Mouse (Mus musculus): ENCODE data around the gene Armh2. TPM values are rescaled to one million over a fixed set of nuclear protein-coding genes. Genes with fewer than 3 reads are reported as not detected.
A peak's percentile ranks its signal among the peaks of the same experiment; 100 is the strongest.
"Not testable (repeated sequence)": the region's sequence is repeated elsewhere in the genome, so short reads cannot be mapped to it uniquely, and the experiment has no call there.

Gene Armh2
- polyA plus RNA-seq, 1 experiment from 2014 or later, result not detected

DNA sequence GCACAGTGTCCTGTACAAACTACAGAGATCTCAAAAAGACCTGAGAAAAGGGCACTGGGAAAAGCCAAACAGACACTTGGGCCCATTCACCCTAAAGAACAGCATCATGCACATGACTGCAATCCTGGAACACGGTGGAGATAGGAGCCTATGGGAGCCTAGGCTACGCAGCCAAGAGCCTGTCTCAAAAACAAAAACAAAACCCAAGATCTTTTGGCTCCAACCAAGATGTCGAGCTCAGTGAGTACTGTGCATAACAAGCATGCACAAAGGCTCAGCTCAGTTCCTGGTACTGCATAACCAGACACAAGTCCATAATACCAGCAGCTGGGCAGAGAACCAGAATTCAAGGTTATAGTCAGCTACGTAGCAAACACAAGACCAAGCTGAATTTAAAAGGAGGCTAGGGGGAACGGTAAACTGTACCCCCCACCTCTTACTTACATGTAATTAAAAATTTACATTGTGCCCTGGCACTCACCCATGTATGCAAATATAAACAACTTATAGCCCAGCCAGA lies 19.4 kb downstream of the Armh2 start:
- no peak for ATAC-seq (ENCODE audit: insufficient number of reproducible peaks, insufficient read depth, low FRiP score, low TSS enrichment)
- peaks cover 17% of the 10 kb centered on the region for H3K36me3 ChIP-seq
- peak overlapping the region; percentile 59 for H3K4me2 ChIP-seq (replicated peaks)
- H3K9me3 ChIP-seq, result no peaks in the 10 kb centered on the region
- 69% methylated on average over 5 of the region's 5 CpGs for WGBS
- no peaks in the 10 kb centered on the region for H3K27me3 ChIP-seq
- peak overlapping the region; percentile 74; the same call in 1 of the 2 replicates for H3K9ac ChIP-seq
- H3K27ac ChIP-seq, result no peak overlapping the region
- peaks cover 9% of the 10 kb centered on the region for H3K4me1 ChIP-seq
- H3K4me3 ChIP-seq, result peak overlapping the region; percentile 78

- Histone ChIP-seq H3K4me1 (peaks cover 9% of the 10 kb centered on the region), H3K27ac (peak overlapping the region; percentile 63), H3K4me3 (peak overlapping the region; percentile 78), H3K4me2 (replicated peaks) (peak overlapping the region; percentile 59), H3K9me3 (no peaks in the 10 kb centered on the region), H3K36me3 (peaks cover 11% of the 10 kb centered on the region; the same call in 1 of the 2 replicates), H3K27me3 (no peaks in the 10 kb centered on the region), H3K9ac (peak overlapping the region; percentile 74)
- 6% methylated on average over 10 of the region's 10 CpGs for WGBS
- no peak for ATAC-seq (ENCODE audit: insufficient number of reproducible peaks, insufficient read depth, low FRiP score, low TSS enrichment)
Observed at GRCm38 (mm10) chr13:24761083-24761402, 20.0 kb downstream of the Armh2 start.

DNA sequence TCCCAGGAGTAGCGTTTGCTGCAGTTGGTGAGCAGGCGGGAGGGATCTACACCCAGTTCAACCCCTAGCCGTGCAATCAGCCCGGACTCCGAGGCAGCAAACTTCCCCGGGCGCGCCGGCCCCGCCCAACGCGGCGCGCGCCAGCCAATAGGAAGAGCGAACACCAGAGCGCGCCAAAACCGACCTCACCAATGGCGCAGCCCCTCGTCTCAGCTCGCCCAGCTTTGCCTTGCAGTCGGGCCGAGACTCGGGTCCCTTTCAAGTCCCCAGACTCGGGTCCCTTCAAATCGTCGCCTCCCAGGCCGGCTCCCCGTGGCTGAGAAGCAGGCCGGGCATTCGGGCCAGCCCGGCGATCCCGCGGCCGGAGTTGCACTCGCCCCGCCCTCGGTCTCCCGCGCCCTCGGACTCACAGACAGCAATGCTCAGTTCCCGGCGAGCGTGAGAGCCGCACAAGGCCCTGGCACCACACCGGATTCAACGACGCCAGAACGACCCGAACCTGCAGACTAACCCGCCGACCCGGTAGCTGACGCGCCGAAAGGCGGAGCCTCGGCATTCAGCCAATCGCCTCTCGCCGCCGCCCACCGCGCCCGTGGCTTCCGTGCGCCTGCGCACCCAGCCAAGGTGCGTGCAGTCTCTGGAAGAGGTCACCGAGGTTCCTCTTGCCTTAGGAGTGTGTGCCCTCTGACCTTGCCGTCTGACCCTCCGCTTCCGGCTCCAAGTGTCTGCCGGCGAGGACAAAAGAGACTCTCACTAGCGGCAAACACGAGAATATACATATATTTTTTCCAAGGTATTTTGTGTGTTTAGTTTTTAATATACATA lies 20.6 kb downstream of the Armh2 start, which contains the start of gene Gmnn:
Gene Gmnn, minus strand, starts transcription at position 521 of the 825 bp plus-strand sequence.
- H3K36me3 ChIP-seq, result peaks cover 11% of the 10 kb centered on the region; the same call in 1 of the 2 replicates
- peaks cover 9% of the 10 kb centered on the region for H3K4me1 ChIP-seq
- peak within 1 kb of the TSS; percentile 59 for H3K4me2 ChIP-seq (replicated peaks)
- no peaks in the 10 kb centered on the region for H3K27me3 ChIP-seq
- peak within 1 kb of the TSS; percentile 92 for H3K27ac ChIP-seq
- under 1% methylated on average over 79 of the region's 79 CpGs for WGBS
- no peaks in the 10 kb centered on the region for H3K9me3 ChIP-seq
- peak; percentile 95 for ATAC-seq (ENCODE audit: insufficient number of reproducible peaks, insufficient read depth, low FRiP score, low TSS enrichment)
- H3K4me3 ChIP-seq, result peak within 1 kb of the TSS; percentile 78
- H3K9ac ChIP-seq, result peak within 1 kb of the TSS; percentile 74

- 27% methylated on average over 4 of the region's 4 CpGs for WGBS
- no peak for ATAC-seq (ENCODE audit: insufficient number of reproducible peaks, insufficient read depth, low FRiP score, low TSS enrichment)
- H3K4me2 ChIP-seq (replicated peaks), result peak overlapping the region; percentile 59
- H3K4me1 ChIP-seq, result peaks cover 9% of the 10 kb centered on the region
- H3K9me3 ChIP-seq, result no peaks in the 10 kb centered on the region
- H3K4me3 ChIP-seq, result peak overlapping the region; percentile 78
- H3K27ac ChIP-seq, result no peak overlapping the region
- H3K36me3 ChIP-seq, result peaks cover 9% of the 10 kb centered on the region; the same call in 1 of the 2 replicates
- H3K9ac ChIP-seq, result peak overlapping the region; percentile 74; the same call in 1 of the 2 replicates
- H3K27me3 ChIP-seq, result no peaks in the 10 kb centered on the region
Observed at GRCm38 (mm10) chr13:24762254-24762653, 21.2 kb downstream of the Armh2 start.

GRCm38 (mm10) chr13:24767809-24768208 lies 26.8 kb downstream of the Armh2 start:
- ATAC-seq (ENCODE audit: insufficient number of reproducible peaks, insufficient read depth, low FRiP score, low TSS enrichment); H3K27me3 ChIP-seq; H3K9me3 ChIP-seq; H3K4me2 ChIP-seq (replicated peaks); H3K9ac ChIP-seq; H3K36me3 ChIP-seq; H3K27ac ChIP-seq; H3K4me1 ChIP-seq; H3K4me3 ChIP-seq: not testable (repeated sequence)
- 62% methylated on average over 4 of the region's 4 CpGs for WGBS

GRCm38 (mm10) chr13:24771482-24771881 lies 30.4 kb downstream of the Armh2 start:
- not testable (repeated sequence) for H3K9ac ChIP-seq; H3K4me3 ChIP-seq; H3K9me3 ChIP-seq; H3K4me2 ChIP-seq (replicated peaks); ATAC-seq (ENCODE audit: insufficient number of reproducible peaks, insufficient read depth, low FRiP score, low TSS enrichment); H3K27me3 ChIP-seq; H3K27ac ChIP-seq; H3K36me3 ChIP-seq; H3K4me1 ChIP-seq
- 93% methylated on average over 10 of the region's 10 CpGs for WGBS

DNA sequence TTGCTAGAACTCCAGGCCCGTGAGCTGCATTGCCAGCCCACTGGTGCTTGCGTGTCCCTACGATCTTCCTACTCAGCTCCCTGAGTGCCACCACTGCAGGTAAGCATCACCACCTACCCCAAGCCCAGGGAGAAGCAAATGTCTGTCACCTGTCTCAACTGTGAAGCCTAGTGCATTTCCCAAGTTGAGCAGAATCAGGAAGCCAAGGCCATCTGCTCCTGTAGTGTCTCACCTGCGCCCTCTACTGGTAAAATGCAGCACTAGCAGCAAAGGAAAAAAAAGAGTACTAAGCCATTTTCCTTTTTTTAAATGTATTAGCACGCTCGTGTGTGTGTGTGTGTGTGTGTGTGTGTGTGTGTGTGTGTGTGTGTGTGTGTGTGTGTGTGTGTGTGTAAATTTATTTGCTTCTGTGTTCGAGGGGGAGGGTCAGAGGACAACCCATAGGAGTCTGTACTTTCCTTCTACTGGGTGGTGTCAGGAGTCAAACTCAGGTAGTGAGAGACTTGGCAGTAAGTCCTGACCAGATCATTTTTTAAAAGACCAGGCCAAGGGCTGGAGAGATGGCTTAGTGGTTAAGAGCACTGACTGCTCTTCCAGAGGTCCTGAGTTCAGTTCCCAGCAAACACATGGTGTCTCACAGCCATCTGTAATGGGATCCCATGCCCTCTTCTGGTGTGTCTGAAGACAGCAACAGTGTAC lies 35.3 kb downstream of the Armh2 start:
- H3K4me2 ChIP-seq (replicated peaks), result no peak overlapping the region
- no peak overlapping the region for H3K27ac ChIP-seq
- H3K9me3 ChIP-seq, result no peaks in the 10 kb centered on the region
- 51% methylated on average over 7 of the region's 7 CpGs for WGBS
- no peaks in the 10 kb centered on the region for H3K27me3 ChIP-seq
- H3K4me1 ChIP-seq, result no peaks in the 10 kb centered on the region
- no peak overlapping the region for H3K4me3 ChIP-seq
- no peak for ATAC-seq (ENCODE audit: insufficient number of reproducible peaks, insufficient read depth, low FRiP score, low TSS enrichment)
- H3K9ac ChIP-seq, result no peak overlapping the region
- H3K36me3 ChIP-seq, result no peaks in the 10 kb centered on the region

DNA sequence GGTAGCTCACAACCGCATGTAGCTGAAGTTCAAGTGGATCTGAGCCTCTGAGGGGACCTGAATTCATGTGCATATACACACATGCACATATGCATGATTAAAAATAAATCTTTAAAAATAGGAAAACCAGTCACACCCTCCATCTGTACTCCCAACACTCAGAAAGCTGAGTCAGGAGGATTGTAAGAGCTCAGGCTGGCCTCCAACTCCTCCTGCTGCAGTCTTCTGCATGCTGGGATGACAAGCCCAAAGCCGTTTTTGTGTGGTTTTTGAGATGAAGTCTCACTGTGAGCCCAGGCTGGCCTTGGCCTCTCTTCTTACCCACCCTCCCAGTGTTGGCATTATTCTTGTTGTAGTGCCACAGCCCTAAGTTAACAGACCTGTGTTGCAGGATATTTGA lies 37.0 kb downstream of the Armh2 start:
- Histone ChIP-seq H3K27ac (no peak overlapping the region), H3K4me1 (no peaks in the 10 kb centered on the region), H3K36me3 (no peaks in the 10 kb centered on the region), H3K4me3 (no peak overlapping the region), H3K4me2 (replicated peaks) (no peak overlapping the region), H3K27me3 (no peaks in the 10 kb centered on the region), H3K9ac (no peak overlapping the region), H3K9me3 (no peaks in the 10 kb centered on the region)
- no peak for ATAC-seq (ENCODE audit: insufficient number of reproducible peaks, insufficient read depth, low FRiP score, low TSS enrichment)
- WGBS, result 81% methylated on average over 2 of the region's 2 CpGs

DNA sequence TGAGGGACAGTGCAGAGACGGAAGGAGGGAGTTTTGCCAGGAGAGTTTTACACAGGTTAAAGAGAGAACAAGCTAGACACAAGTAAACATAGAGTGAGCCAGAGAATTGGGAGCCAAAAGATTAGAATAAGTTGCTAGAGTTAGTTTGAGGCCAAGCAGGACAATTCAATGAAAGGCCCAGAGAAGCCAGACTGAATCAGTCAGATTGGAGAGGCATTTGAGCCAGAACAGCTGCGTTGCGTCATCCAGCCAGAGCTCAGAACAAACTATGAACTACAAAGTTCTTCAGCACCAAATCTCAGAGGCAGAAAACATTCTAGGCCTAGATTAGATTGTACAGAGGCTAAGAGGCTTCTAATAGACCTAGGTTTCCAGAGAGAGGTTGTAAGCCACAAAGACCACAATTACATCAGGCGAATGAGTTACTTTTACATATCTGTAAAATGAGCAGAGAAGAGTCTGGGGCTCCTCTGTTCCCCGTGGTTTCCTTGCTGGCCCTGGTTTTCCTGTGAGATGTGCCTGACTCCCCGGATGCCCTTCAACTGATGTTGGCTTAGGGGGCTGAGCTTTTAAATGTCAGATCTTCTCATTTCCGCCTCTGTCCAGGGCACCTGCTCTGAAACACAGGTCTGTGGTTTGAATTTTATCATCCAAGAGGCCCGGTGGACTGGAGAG lies 37.8 kb downstream of the Armh2 start:
- WGBS, result 79% methylated on average over 8 of the region's 8 CpGs
- H3K4me2 ChIP-seq (replicated peaks), result no peak overlapping the region
- no peaks in the 10 kb centered on the region for H3K36me3 ChIP-seq
- H3K27me3 ChIP-seq, result no peaks in the 10 kb centered on the region
- H3K4me3 ChIP-seq, result no peak overlapping the region
- no peaks in the 10 kb centered on the region for H3K4me1 ChIP-seq
- no peak overlapping the region for H3K9ac ChIP-seq
- H3K27ac ChIP-seq, result no peak overlapping the region
- ATAC-seq (ENCODE audit: insufficient number of reproducible peaks, insufficient read depth, low FRiP score, low TSS enrichment), result no peak
- no peaks in the 10 kb centered on the region for H3K9me3 ChIP-seq

- H3K36me3 ChIP-seq, result no peaks in the 10 kb centered on the region
- ATAC-seq (ENCODE audit: insufficient number of reproducible peaks, insufficient read depth, low FRiP score, low TSS enrichment), result no peak
- WGBS, result 66% methylated on average over 5 of the region's 5 CpGs
- no peaks in the 10 kb centered on the region for H3K9me3 ChIP-seq
- no peaks in the 10 kb centered on the region for H3K4me1 ChIP-seq
- no peak overlapping the region for H3K9ac ChIP-seq
- no peak overlapping the region for H3K27ac ChIP-seq
- no peak overlapping the region for H3K4me3 ChIP-seq
- H3K27me3 ChIP-seq, result no peaks in the 10 kb centered on the region
- no peak overlapping the region for H3K4me2 ChIP-seq (replicated peaks)
Observed at GRCm38 (mm10) chr13:24781916-24782315, 40.9 kb downstream of the Armh2 start.

DNA sequence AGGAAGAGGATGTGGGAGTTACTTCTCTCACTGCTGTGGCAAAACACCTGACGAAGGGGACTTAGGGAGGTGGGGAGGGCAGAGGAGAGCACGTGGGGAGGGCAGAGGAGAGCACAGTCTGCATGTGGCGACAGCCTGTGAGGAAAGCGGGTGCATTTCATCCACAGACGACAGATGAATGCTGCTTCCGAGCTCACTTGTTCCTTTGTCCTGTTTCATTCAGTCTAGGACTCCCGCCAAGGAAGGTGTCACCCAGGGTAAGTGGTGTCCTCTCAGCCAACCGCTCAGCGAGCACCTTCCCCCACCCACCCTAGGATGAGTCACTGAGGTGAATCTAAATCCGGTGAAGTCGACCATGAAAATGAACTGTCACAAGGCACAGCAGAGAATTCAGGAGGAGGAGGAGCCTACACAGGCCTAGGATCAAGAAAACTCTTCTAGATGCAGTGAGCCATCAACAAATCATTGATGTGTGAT lies 45.0 kb downstream of the Armh2 start:
- H3K27me3 ChIP-seq, result no peaks in the 10 kb centered on the region
- no peak for ATAC-seq (ENCODE audit: insufficient number of reproducible peaks, insufficient read depth, low FRiP score, low TSS enrichment)
- no peaks in the 10 kb centered on the region for H3K9me3 ChIP-seq
- H3K4me2 ChIP-seq (replicated peaks), result no peak overlapping the region
- 58% methylated on average over 11 of the region's 11 CpGs for WGBS
- no peaks in the 10 kb centered on the region for H3K4me1 ChIP-seq
- no peaks in the 10 kb centered on the region for H3K36me3 ChIP-seq
- H3K9ac ChIP-seq, result no peak overlapping the region
- H3K4me3 ChIP-seq, result no peak overlapping the region
- H3K27ac ChIP-seq, result no peak overlapping the region
